Mouse (Mus musculus): ENCODE measurements at regions not wholly inside any gene's neighbourhood (a gene's known extent, or its start where the extent isn't known, plus 50 kb on each side); places are given as distances from the start of the nearest gene placed in this dataset.
A peak's percentile ranks its signal among the peaks of the same experiment; 100 is the strongest.
"Not testable (repeated sequence)": the region's sequence is repeated elsewhere in the genome, so short reads cannot be mapped to it uniquely, and the experiment has no call there.

DNA sequence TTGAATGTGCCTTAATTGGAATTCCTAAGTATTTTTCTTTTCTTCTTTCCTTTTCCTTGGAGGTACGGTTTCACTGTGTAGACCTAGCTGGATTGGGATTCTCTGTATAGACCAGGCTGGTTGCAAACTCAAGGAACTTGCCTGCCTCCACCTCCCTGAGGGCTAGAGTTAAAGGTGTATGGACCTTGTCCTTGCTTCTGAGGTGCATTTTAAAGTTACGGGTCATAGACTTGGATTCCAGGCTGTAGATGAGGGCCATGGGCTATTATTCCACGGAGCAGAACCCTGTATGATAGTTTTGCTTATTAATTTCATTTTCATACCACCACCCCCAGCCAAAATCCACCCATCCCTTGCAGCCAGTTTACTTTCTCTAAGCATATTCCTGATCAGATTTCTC lies 50.7 kb upstream of the Wdr26 start:
- Histone ChIP-seq H3K4me3 (no peak overlapping the region), H3K9me3 (replicated peaks) (no peaks in the 10 kb centered on the region), H3K4me1 (peaks cover 52% of the 10 kb centered on the region), H3K9ac (no peak overlapping the region), H3K27me3 (replicated peaks) (no peaks in the 10 kb centered on the region), H3K36me3 (no peaks in the 10 kb centered on the region), H3K4me2 (no peak overlapping the region), H3K27ac (peak overlapping the region; percentile 100)
- WGBS (ENCODE audit: insufficient replicate concordance): 86% methylated on average over 3 of the region's 3 CpGs
- ATAC-seq: no peak

DNA sequence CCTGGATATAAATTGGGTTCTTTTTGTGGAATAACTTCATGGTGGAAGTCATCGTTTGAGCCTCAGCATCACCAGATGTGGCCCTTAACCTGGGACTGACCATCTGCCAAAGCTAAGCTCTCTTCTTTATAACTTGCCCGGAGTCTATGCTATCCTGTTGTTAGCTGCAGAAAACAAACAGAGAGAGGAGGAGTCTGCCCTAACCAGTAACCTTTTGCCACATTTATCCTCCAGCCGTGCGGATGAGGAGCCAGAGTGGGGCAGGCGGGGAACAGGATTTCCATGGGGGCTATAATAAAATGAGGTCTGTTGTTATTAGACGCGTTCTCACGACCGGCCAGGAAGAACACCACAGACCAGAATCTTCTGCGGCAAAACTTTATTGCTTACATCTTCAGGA lies 51.4 kb upstream of the Wdr26 start:
- Histone ChIP-seq H3K27ac (no peak overlapping the region), H3K36me3 (no peaks in the 10 kb centered on the region), H3K9ac (no peak overlapping the region), H3K27me3 (replicated peaks) (no peaks in the 10 kb centered on the region), H3K4me1 (peaks cover 45% of the 10 kb centered on the region), H3K4me3 (no peak overlapping the region), H3K9me3 (replicated peaks) (no peaks in the 10 kb centered on the region), H3K4me2 (no peak overlapping the region)
- 96% methylated on average over 10 of the region's 10 CpGs for WGBS (ENCODE audit: insufficient replicate concordance)
- no peak for ATAC-seq

DNA sequence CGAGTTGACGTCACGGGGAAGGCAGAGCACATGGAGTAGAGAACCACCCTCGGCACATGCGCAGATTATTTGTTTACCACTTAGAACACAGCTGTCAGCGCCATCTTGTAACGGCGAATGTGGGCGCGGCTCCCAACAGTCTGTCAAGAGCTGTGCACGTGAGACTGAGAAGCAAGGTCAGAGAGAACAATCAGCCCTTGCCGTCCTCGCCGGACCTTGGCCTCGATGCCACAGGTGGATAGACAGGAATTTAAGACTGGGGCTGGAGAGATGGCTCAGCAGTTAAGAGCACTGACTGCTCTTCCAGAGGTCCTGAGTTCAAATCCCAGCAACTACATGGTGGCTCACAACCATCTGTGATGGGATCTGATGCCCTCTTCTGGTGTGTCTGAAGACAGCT lies 58.7 kb upstream of the Wdr26 start:
- not testable (repeated sequence) for ATAC-seq; H3K36me3 ChIP-seq; H3K9ac ChIP-seq; H3K9me3 ChIP-seq (replicated peaks); H3K4me3 ChIP-seq; H3K27ac ChIP-seq; H3K4me2 ChIP-seq
- H3K4me1 ChIP-seq: peaks cover 23% of the 10 kb centered on the region
- WGBS (ENCODE audit: insufficient replicate concordance): 95% methylated on average over 12 of the region's 15 CpGs
- H3K27me3 ChIP-seq (replicated peaks): peaks cover 19% of the 10 kb centered on the region

DNA sequence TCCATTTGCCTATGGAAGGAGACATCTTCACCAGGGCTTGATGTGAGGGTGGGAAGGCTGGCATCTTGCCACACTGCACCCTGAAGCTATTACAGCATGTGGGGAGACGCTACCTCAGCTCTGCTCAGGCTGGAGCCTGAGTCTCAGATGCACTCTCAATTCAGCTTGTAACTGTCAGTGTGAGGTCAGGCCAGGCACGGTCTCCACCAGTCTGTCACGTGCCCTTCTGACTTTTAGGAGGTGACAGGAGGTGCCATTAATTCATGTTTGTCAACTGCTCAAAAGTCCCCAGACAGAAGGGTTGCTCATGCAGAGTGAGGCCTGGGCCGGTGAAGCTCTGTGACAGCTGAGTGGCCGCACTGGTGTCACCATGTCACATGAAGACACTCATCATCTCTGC lies 59.4 kb upstream of the Wdr26 start:
- peaks cover 23% of the 10 kb centered on the region for H3K4me1 ChIP-seq
- 80% methylated on average over 5 of the region's 5 CpGs for WGBS (ENCODE audit: insufficient replicate concordance)
- no peaks in the 10 kb centered on the region for H3K9me3 ChIP-seq (replicated peaks)
- peak overlapping the region; percentile 25; the same call in 1 of the 2 replicates for H3K27ac ChIP-seq
- no peak overlapping the region for H3K9ac ChIP-seq
- H3K36me3 ChIP-seq: no peaks in the 10 kb centered on the region
- H3K4me3 ChIP-seq: no peak overlapping the region
- peaks cover 19% of the 10 kb centered on the region for H3K27me3 ChIP-seq (replicated peaks)
- H3K4me2 ChIP-seq: no peak overlapping the region
- ATAC-seq: no peak

DNA sequence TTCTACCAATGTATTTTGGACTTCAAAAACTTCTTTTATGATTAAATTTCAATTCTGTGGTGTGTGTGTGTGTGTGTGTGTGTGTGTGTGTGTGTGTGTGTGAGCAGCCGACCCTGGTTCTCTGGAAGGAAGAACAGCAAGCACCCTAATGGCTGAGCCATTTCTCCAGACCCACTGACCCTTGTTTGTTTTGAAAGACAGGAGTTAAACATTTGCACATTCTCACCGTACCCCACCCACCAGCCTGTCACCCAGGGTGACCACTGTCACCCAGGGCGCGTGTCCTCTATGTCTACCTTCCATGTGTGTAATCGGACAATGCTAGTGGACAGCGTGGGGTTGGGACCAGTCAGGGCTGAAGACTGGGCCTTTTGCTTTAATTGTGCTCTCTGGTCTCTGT lies 60.0 kb upstream of the Wdr26 start:
- no peaks in the 10 kb centered on the region for H3K36me3 ChIP-seq
- H3K27ac ChIP-seq: no peak overlapping the region
- H3K9me3 ChIP-seq (replicated peaks): no peaks in the 10 kb centered on the region
- peaks cover 19% of the 10 kb centered on the region for H3K27me3 ChIP-seq (replicated peaks)
- H3K4me2 ChIP-seq: no peak overlapping the region
- no peak for ATAC-seq
- peaks cover 23% of the 10 kb centered on the region for H3K4me1 ChIP-seq
- 87% methylated on average over 6 of the region's 6 CpGs for WGBS (ENCODE audit: insufficient replicate concordance)
- 0 out of 2 replicates have a peak overlapping the region, but pooled peaks have one; percentile 55 for H3K9ac ChIP-seq
- H3K4me3 ChIP-seq: no peak overlapping the region

DNA sequence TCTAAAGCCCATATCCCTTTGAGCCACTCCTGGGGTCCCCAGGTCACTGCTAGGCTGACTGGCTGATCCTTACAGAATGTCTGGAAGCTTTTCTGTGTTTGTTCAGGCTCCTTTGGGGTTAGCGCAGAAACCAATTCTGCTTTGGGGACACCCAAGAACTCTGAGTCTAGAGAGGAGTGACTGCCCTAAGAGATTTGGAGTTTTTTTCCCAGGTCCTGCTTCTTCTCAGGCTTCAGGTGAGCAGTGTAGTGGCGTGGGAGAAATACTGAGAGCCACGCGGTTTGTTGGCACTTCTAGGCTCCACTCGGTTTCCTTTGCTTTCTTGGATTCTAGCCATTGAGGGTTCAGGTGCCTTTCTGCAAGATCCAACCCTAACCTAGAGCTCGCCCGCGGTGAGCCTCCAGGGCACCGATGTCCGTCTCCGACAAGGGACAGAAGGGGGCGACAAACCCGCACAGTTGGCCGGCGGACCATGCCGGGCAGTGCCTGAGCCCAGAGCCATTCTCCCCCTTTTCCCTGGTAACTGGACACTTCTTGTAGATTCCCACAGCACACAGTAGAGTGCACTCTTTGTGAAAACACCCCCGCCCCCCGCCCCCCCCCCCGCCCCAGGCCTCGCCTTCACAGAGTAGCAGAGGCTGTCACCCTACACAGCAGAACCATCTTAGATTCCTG lies 61.0 kb upstream of the Wdr26 start:
- H3K9me3 ChIP-seq (replicated peaks): no peaks in the 10 kb centered on the region
- no peaks in the 10 kb centered on the region for H3K36me3 ChIP-seq
- peaks cover 23% of the 10 kb centered on the region for H3K4me1 ChIP-seq
- no peak overlapping the region for H3K4me3 ChIP-seq
- H3K9ac ChIP-seq: peak overlapping the region; percentile 55
- WGBS (ENCODE audit: insufficient replicate concordance): 5% methylated on average over 20 of the region's 20 CpGs
- peak; percentile 91 for ATAC-seq
- no peak overlapping the region; the same call in 1 of the 2 replicates for H3K27ac ChIP-seq
- H3K4me2 ChIP-seq: peak overlapping the region; percentile 33; the same call in 1 of the 2 replicates
- peaks cover 27% of the 10 kb centered on the region for H3K27me3 ChIP-seq (replicated peaks)

DNA sequence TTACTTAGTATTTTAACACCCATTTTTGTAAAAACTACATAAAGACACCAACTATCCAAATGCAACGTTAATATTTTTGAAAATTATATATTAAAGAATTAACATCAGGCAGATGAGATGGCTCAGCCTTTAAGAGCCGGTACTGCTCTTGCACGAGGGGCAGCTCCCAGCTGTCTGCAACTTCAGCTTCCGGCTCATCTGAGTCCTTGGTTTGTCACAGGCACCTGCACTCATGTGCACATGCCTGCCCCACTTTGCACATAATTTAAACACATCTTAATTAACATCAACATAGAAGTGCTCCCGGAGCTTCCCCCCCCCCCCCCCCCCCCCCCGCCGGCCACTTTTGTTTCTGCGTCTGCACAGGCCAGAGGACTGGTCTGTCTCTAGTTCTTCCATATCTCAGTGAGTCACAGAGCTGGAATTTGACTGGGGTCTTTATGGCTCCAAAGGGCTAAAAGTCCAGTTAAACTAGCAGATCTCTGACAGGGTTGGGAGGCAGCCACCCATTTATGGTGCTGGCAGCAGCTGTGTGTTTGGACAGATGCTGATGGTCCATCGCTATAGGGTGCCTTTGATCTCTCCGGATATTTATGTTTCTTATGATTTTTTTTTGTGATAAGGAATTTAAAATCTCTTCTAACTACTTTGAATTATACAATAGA lies 61.9 kb upstream of the Wdr26 start:
- Histone ChIP-seq H3K9ac (no peak overlapping the region), H3K4me3 (no peak overlapping the region), H3K9me3 (replicated peaks) (no peaks in the 10 kb centered on the region), H3K36me3 (no peaks in the 10 kb centered on the region), H3K4me2 (no peak overlapping the region), H3K4me1 (peaks cover 23% of the 10 kb centered on the region), H3K27me3 (replicated peaks) (peaks cover 28% of the 10 kb centered on the region), H3K27ac (no peak overlapping the region)
- 65% methylated on average over 7 of the region's 10 CpGs for WGBS (ENCODE audit: insufficient replicate concordance)
- ATAC-seq: no peak

DNA sequence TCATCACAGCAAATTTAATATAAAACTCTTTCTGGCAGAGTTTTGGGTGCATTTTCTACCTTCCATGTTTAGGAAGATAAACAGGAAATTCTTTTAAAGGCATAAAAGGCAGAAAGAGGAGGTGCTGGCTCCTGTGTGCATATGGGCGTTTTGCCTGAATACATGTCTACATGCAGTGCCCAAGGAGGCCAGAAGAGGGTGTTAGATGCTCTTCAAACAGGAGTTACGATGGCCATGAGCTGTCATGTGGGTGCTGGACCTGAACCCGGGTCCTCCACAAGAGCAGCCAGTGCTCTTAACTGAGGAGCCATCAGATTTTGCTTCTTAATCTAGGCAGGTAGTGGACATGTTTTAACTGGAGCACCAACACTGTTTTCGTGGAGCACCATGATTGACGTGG lies 69.0 kb upstream of the Wdr26 start:
- ATAC-seq: no peak
- WGBS (ENCODE audit: insufficient replicate concordance): 70% methylated on average over 5 of the region's 5 CpGs
- Histone ChIP-seq H3K4me2 (no peak overlapping the region), H3K9ac (no peak overlapping the region), H3K4me1 (0 out of 2 replicates have a peak, but pooled peaks cover 3% of the 10 kb centered on the region), H3K27me3 (replicated peaks) (peaks cover 24% of the 10 kb centered on the region; the same call in 1 of the 2 replicates), H3K27ac (no peak overlapping the region), H3K36me3 (no peaks in the 10 kb centered on the region), H3K4me3 (no peak overlapping the region), H3K9me3 (replicated peaks) (0 out of 2 replicates have a peak, but pooled peaks cover 4% of the 10 kb centered on the region)

DNA sequence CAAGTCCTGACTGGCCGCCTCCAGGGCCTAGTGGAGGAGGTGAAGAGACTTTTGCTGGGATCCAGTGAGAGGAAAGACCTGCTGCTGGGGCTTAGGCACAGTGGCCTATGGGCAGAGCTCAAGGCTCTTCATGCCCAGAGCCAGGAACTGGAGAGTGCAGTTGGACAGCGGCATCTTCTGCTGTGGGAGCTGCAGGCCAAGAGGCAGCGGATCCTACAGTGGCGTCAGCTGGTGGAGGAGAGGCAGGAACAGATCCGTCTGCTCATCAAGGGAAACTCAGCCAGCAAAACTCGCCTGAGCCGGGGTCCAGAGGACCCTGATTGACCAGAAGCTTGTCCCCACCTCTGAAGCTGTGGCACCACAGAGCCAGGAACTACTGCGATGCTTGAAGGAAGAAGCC lies 69.4 kb upstream of the Cnih3 start:
- not testable (repeated sequence) for ATAC-seq; H3K9ac ChIP-seq; H3K36me3 ChIP-seq; H3K4me1 ChIP-seq; H3K4me3 ChIP-seq; H3K27ac ChIP-seq; H3K4me2 ChIP-seq; H3K9me3 ChIP-seq (replicated peaks)
- 75% methylated on average over 8 of the region's 8 CpGs for WGBS (ENCODE audit: insufficient replicate concordance)
- peaks cover 20% of the 10 kb centered on the region; the same call in 1 of the 2 replicates for H3K27me3 ChIP-seq (replicated peaks)

DNA sequence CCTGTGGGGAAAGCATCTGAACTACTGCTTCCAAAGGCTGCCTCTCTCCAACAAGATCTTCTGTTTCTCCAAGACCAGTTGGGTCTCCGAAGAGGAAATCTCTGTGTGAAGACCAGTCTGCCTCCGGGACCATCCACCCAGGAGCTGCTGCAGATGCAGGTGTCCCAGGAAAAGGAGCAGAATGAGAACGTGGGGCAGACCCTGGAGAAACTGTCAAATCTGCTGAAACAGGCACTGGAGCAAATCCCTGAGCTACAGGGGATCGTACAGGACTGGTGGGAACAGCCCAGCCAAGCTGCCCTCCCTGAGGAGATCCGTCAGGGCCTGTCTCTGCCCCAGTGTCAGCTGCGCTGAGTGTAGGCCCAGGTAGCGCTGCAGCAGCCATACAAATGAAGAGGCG lies 68.9 kb upstream of the Cnih3 start:
- not testable (repeated sequence) for H3K4me1 ChIP-seq; H3K4me2 ChIP-seq; H3K27ac ChIP-seq; H3K36me3 ChIP-seq; H3K9me3 ChIP-seq (replicated peaks); ATAC-seq; H3K4me3 ChIP-seq; H3K9ac ChIP-seq
- WGBS (ENCODE audit: insufficient replicate concordance): 72% methylated on average over 8 of the region's 8 CpGs
- peaks cover 22% of the 10 kb centered on the region; the same call in 1 of the 2 replicates for H3K27me3 ChIP-seq (replicated peaks)

DNA sequence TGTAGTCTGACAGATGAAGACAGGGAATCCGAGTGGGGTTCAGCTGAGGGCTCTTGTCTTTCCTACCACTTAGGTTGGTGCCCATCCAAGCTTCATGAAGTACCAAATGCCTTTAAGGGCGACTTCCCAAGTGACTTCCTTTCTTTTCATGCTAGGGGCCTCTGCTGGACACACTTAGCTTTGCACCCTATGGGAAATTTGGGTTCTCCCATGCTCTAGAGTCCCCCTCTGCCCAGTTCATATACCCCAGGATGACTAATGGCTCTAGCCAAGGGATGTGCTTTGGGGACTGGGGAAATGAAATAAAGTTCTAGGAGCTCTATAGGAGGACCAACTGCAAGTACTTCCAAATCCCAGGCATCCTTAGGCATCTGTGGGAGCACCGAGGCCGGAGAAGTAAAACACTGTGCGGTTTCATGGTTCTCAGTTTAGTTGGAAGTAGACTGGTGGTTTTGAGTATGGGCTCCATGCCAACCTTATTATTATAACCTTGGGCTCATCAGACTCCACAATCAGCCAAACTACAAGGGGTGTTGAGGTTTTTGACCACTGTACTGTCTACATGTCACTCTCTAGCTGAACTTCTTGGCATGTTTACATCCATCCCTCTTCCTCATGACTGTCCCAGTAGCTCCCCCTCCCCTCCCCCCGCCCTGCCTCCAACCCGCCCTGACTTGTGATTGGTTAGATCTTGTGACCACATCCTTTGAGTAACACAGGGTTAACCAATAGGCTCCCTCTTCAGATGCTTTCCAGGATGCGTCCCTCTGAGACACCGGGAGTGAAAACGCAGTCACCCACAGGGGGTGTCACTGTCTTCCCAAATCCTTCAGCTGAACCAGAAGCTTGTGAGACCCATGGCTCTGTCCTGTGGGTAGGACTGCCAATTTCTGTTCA lies 67.9 kb upstream of the Cnih3 start:
- H3K4me1 ChIP-seq: 0 out of 2 replicates have a peak, but pooled peaks cover 12% of the 10 kb centered on the region
- 59% methylated on average over 10 of the region's 10 CpGs for WGBS (ENCODE audit: insufficient replicate concordance)
- no peak overlapping the region for H3K9ac ChIP-seq
- H3K27ac ChIP-seq: no peak overlapping the region
- peaks cover 26% of the 10 kb centered on the region; the same call in 1 of the 2 replicates for H3K27me3 ChIP-seq (replicated peaks)
- H3K9me3 ChIP-seq (replicated peaks): 0 out of 2 replicates have a peak, but pooled peaks cover under 1% of the 10 kb centered on the region
- no peak for ATAC-seq
- H3K36me3 ChIP-seq: no peaks in the 10 kb centered on the region
- no peak overlapping the region for H3K4me2 ChIP-seq
- no peak overlapping the region for H3K4me3 ChIP-seq

DNA sequence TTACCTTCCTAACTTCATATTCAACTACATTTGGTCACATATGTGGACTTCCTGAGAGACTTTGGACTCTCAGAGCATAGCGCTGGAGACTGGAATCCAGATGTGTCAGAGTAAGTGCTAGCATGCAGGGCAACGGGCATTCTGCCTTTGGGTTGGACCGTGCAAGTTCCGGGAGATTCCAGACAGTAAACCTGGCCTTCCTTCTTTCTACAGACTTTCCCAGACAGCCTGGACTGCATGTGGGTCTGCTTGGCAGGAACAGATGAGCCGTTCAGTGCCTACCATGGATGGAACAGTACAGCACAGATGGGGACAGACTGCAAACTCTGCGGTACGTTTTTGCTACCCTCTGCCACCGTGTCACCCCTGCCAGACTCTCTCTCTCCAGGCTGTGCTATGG lies 66.8 kb upstream of the Cnih3 start:
- peaks cover 35% of the 10 kb centered on the region; the same call in 1 of the 2 replicates for H3K27me3 ChIP-seq (replicated peaks)
- WGBS (ENCODE audit: insufficient replicate concordance): 86% methylated on average over 8 of the region's 8 CpGs
- no peak overlapping the region for H3K4me3 ChIP-seq
- no peaks in the 10 kb centered on the region for H3K36me3 ChIP-seq
- no peak overlapping the region for H3K9ac ChIP-seq
- no peak overlapping the region for H3K27ac ChIP-seq
- H3K9me3 ChIP-seq (replicated peaks): no peaks in the 10 kb centered on the region
- no peak for ATAC-seq
- H3K4me2 ChIP-seq: no peak overlapping the region
- H3K4me1 ChIP-seq: 0 out of 2 replicates have a peak, but pooled peaks cover 14% of the 10 kb centered on the region
